Mouse (Mus musculus) urinary bladder, adult 2 months (tissue): ENCODE measurements at regions not wholly inside any gene's neighbourhood (a gene's known extent, or its start where the extent isn't known, plus 50 kb on each side); places are given as distances from the start of the nearest gene placed in this dataset.

Experiments used
- DNase-seq: peaks from one replicate; pipeline ENCODE4 v3.0.0; 2022; ENCODE audit warnings: low spot score

DNA sequence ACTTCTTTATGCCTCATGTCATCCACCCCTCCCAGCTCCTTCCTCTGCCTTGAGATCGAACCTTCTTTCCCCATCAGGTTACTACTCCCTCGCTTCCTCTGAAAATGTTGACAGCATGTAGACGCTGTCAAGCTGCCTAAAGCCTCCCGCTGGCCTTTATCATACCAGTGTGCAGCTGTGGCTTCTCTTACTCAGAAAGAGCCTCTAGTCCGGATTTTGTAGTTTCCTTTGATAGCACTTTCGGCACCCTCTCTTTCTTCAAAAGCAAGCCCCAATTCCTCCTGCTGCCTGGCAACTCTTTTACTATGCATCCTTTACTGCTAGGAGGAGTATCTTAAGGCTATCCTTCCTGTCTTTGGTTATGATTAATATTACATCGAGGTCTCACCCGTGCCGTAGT, 149.8 kb upstream of the Ppp2r3a start:
- no peak for DNase-seq

DNA sequence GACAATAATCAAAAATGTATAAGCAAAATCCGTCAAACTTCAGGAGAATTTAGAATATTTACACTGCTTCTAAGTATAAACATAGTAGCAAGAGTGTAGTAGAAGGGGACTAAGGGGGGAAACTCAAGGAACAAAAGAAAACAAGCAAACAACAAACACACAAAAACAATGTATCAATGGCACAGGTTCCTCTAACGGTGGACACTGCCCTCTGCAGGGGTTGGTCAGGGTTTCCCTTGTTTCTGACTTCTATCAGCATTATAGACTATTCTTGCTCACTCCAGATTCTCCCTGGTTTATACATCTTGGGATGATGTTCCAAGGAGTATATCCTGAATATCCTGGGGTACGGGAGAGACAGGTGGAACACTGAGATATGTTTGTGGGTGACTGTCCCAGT, 147.3 kb upstream of the Ppp2r3a start:
- no peak for DNase-seq

DNA sequence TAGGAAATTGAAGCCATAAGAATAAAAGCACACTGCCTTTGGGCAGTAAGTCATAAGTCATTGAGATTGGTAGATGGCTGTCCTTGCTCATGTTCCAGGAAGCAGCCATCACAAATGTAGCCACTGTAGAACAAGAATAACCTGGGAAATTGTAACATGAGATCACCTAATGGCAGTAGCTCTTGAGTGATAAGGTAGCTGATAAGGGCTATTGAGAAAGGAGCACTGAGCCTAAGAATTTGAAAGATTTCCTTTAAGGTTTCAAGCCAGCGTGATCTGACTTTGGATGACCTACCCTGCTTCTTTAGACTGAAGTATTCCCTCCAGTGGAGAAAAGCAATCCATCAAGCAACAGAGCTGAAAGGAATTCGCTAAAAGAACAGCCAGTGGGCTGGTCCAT, 117.8 kb upstream of the Ppp2r3a start:
- DNase-seq: no peak

DNA sequence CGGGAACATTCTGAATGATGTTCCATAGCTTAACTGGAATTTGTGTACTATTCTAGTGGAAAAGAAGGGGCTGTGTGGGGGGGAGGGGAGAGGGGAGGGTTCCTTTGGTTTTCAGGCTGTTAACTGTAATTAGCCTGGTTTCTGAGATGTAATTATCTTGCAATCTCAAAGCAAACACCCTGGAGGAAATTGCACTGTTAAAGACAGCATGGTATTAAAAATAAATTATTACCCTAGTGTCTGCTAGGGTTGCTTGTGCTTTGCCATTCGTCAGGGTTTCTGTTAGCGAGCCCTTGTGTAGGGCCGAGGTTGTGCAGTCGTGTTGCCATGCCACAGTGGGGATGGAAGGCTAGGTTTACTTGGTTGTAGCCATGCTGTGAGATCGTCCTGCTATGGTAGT, 105.0 kb upstream of the Ppp2r3a start:
- no peak for DNase-seq

DNA sequence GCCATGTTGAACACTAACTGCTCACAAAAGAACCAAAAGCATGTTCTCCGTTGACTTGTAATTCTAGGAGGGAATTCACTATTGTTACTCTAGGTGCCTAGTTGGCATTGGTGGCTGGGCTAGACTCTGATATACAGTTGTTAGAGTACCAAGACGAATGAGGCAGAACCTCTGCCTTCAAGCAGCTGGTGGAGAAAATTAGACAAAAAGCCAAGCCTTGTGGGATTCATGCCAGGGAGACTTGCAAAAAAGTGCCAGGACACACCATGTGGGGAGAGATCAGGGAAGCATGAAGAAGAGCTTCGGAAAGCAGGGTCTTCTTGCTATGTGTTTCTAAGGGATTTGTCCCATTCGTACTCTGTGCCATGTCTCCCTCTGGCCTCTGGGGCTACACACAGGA, 97.2 kb upstream of the Ppp2r3a start:
- DNase-seq: no peak

DNA sequence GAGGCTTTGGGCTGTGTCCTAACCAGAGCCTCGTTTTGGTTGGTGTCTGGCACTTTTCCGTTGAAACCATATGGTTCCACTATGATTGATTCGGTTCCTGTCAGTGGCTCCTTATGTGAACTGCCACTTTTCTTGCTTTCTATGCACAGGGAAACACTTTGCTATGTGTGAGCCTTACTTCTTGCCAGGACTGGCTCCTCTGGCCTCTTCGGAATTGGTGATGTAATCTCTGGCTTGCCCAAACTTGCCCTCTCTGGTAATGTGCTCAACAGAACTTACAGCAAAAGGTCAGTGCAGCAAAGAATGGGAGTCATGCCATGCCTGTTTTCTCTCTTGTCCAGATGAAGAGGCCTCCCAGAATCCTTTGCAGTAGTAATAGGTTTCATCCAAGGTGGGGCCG, 91.3 kb upstream of the Ppp2r3a start:
- DNase-seq: no peak

DNA sequence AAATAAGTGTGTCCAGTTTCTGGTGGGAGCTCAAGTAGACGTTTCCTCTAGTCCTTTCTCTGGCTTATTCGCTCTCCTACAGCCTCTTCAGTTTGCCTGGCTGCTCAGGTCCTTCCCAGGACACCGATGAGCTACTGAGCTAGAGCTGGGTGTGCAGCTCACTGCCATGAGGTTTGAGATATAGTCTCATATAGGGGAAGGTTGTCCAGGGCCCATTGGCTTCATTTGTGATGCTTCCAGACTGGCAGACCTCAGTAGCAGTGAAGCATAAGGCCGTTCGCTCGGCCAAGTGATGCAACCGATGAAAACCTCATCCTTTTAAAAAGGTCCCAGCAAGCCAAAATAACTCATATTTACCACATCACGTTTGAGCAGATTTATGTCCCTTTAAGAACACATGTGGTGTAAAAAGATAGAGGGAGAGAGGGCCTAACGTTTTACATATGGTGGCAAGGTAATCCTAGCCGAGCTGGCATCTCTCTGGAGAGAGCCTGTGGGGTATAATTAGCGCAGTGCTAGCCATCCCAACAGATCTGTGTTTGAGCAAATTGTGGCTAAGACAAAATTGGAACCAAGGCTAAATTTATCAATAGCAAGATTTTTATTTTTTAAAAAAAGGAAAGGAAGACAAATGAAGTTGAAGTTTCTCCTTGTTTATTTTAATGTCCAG, 89.3 kb upstream of the Ppp2r3a start:
- DNase-seq: no peak

DNA sequence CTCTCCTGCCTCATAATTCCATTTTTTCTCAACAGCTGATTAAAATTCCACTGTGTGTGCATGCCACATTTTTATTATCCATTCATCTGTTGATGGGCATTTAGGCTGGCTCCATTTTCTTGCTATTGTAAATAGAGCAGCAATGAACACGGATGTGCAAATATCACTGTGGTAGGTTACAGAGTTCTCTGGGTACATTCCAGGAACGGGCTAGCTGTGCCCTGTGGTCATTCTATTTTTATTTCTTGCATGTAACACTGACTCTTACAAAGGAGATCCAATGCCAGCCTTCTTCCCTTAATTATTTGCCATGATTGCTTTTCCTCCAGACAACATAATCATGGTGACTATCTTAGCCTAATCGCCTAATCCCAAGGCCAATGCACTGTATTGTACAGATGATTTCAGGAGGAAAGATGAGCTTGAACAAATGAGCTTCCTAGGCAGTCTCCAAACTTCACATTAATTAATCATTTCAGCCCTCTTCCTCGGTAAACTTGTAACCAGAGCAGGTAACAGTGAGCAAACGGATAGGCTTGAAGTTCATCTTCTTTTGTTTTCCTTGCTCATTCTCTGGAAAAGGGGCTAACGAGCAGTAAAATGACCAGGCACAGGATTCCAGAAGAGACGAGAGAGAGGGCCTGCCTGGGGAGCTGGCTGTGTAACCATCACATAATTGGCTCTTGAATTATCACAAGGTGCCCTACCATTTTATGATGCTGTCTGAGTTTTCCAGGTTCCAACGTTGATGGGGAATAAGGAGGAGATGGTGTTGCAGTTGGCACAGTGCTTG, 77.6 kb upstream of the Ppp2r3a start:
- DNase-seq: no peak

DNA sequence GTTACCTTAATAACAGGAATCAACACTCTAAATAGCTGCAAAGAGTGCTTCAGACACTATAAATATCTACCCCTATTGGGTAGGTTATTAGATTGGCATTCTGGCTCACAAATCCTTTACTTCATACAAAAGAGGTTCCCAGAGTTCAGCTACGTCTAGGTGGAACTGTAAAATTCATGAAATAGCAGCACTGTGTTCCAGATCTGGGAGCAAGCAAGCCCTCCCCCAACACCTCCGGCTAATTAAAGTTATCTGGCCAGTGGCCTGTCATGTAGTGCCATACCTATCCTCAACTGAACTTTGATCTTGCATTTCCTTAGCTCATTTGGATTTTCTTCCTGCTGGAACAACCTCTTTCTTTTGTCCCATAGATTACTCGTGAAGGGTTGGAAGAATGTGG, 75.4 kb upstream of the Ppp2r3a start:
- DNase-seq: no peak

DNA sequence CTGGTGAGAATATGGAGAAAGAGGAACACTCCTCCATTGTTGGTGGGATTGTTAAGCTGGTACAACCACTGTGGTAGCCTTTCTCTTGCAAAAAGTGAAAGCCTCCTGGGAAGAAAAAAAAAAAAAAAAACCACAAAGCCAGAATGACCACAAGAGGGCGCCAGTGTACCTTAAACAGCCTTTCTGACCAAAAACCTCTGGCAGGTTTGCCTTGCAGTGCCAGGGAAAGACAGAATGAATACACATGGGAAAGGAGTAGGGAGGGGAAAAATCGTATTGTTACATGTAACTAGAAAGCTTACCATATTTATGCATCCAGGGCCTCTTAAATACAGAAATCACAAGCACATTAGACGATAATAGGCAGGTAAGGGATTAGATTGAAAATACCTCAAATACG, 62.4 kb upstream of the Ppp2r3a start:
- DNase-seq: no peak

DNA sequence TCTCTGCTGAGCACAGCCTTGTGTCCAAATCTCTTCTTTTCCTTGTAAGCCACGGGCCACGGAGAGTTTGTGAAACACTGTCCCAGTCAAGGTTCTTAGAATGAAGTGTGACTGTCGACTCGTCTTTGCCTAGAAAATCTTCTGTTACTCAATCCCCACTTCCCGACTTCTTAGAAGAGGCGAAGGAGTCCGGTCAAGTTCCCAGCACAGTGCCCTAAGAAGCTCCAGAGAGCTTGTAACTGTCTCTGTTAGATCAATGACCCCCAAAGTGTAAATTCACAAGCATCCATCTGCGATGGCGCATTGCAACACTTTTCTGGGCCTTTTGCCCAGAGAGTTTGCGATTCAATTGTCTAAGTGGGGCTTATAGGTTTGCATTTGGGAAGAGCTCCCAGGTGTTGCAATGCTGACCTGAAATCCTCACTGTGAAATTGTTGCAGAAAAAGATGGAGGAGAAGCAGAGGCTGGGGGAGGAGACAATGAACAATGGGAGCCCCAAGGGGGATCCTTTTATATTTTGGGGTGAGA, 54.9 kb upstream of the Ppp2r3a start:
- DNase-seq: no peak

DNA sequence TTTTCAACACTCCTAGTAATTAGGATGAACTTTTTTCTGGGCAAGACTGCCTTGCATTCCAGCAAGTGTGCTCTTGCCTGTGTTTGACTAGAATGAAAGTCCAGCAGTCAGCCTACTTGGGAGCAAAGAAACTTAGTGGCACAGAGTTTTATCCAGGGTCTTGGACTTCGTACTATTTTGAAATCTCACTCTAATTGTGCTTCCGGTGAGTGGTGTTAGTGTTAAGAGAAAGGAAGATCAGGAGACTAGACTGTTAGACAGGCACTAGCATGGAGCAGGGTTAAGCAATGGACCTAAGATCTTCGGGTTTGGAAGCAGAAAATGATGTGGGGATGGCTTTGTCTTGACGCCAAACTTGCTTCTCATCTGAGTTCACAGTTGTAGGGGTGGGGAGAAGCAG, 54.1 kb upstream of the Ppp2r3a start:
- no peak for DNase-seq
